Mouse (Mus musculus): ENCODE measurements at regions not wholly inside any gene's neighbourhood (a gene's known extent, or its start where the extent isn't known, plus 50 kb on each side); places are given as distances from the start of the nearest gene placed in this dataset.

DNA sequence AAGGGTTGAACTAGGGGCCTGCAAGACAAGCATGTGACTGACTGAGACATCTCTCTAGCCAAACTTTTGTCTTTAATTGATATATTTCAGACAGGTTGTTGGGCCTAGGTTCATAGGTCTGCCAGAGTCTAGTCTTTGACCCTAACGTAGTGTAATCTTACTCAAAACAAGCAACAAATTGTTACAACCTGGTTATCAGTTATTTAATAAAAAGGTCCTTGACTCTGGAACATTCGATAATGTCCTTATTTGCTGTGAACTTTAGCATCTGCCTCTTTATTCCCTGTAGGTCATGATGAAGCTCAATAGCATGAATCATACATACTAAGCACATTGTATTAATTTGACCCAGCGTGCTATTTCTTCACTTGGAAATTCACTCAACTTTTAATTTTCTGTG is 156.3 kb downstream of the Postn start:
- TF ChIP-seq CTCF (IDR thresholded peaks at IDR 0.05; ENCODE audit: low read depth) = no peak
- no peak for TF ChIP-seq EP300 (optimal IDR thresholded peaks at IDR 0.05)
